Mouse (Mus musculus) cortical plate, adult 2 months (tissue): ENCODE measurements around the gene Supt3.

Experiments
- CTCF ChIP-seq: fragments of 200-500 bp; IDR thresholded peaks from 2 replicates; pipeline ENCODE4 v1.5.1; 2011; ENCODE audit warnings: mild to moderate bottlenecking, control low read depth, low read length; ENCODE audit not compliant: insufficient read depth; ENCODE audit errors: extremely low read depth
- POLR2A ChIP-seq: fragments of 200-500 bp; IDR thresholded peaks from 2 replicates; pipeline ENCODE4 v1.6.1; 2011; ENCODE audit warnings: mild to moderate bottlenecking, low read length, control low read depth; ENCODE audit not compliant: insufficient read depth; ENCODE audit errors: extremely low read depth

DNA sequence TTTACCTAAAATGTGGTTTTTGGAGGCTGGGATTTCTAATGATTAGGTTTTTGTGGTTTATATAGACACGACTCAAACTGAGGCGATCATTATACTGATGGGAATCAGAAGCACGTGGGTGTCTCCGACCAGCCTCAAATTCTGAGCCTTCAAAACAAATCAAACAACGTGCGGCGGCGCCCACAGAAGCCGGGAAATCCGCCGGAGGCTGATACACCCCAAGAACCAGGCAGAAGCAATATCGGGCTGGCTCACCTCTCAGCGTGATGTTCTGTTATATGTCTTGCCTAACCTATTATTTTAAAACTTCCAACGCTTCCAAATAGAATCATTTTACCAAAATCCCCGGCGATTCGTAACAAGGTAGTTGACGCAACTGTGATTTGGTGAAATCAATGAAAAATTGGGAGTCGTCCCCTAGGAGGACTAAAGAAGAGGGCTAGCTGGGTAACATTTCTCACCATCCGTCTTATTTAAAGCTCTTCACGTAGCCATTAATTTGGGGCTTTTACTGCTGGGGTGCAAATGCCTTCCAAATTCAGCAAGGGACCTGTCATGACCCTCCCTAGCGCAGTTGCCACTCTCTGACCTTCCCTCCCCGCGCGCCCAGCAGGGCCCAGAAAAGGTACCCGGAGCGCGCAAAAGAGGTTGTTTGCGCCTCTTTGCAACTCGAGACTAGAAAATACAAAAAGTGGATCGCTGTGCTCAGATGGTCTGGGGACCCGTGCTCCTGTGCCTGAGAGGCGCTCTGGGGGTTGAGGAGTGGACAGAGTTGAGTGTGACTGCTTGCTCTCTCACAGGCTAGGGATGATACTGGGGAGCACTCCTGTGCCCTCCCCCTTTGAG, 39.5 kb upstream of the Supt3 start:
- no peak for TF ChIP-seq POLR2A
- no peak for TF ChIP-seq CTCF
